Mouse (Mus musculus): ENCODE measurements around the gene Il22ra2.
"Not testable (repeated sequence)": the region's sequence is repeated elsewhere in the genome, so short reads cannot be mapped to it uniquely, and the experiment has no call there.

Il22ra2 gene

DNA sequence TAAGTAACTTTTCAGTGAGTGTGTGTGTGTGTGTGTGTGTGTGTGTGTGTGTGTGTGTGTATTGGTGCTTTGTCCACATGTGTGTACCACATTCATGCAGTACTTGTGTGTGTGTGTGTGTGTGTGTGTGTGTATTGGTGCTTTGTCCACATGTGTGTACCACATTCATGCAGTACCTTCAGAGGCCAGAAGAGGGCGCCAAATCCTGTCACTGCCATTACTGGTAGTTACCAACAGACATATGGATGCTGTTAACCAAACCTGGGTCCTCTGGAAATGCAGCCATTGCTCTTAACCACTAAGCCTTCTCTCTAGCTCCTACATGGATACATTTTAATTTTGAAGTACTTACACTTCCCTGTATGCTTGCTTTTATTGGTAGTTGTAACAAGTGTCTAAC, 20.3 kb upstream of the Il22ra2 start:
- DNase-seq (ENCODE audit: low spot score in 2 of 2), result not testable (repeated sequence)

- DNase-seq (ENCODE audit: low spot score in 2 of 2), result no peak
These were observed 18.6 kb upstream of the Il22ra2 start for GRCm38 (mm10) chr10:19603231-19603630.

GRCm38 (mm10) chr10:19609125-19609524, 12.7 kb upstream of the Il22ra2 start:
- DNase-seq (ENCODE audit: low spot score in 2 of 2), result no peak

DNA sequence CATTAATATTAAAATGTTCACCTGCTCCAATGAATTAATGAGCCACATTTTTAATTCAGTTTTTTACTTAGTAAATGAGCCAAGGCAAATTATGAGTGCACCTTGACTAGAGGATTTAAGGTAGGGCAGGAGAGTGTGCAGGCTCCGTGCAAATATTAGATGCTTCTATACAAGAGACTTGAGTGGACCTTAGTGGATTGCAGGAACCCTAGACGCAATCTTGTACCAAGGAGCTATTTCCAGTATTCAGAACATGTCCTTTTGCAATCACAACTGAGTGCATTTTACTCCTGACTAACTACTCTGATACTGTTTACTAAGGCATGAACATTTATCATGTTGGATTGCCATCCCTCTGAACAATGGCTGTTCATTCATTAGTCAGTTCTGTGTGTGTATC, 10.2 kb upstream of the Il22ra2 start:
- DNase-seq (ENCODE audit: low spot score in 2 of 2), result no peak

GRCm38 (mm10) chr10:19613111-19613753, 8.6 kb upstream of the Il22ra2 start:
- no peak for DNase-seq (ENCODE audit: low spot score in 2 of 2)

DNA sequence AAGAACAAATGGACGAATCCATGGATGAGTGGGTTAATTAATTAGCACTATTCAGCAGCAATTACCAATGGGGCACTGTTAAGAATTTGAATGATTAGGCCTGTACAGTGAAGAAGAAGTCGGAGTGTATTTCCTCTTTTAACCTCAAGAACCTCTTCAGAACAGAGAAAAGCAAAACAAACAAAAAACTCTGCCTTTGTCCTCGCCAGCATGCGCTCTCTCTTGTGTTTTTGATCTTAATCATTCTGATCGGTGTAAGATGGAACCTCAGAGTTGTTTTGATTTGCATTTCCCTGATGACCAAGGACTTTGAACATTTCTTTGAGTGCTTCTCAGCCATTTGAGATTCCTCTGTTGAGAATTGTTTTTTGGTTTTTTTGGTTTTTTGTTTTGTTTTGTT, 2.1 kb upstream of the Il22ra2 start:
- no peak for DNase-seq (ENCODE audit: low spot score in 2 of 2)

GRCm38 (mm10) chr10:19624617-19625016, 2.8 kb downstream of the Il22ra2 start:
- DNase-seq (ENCODE audit: low spot score in 2 of 2), result no peak

DNA sequence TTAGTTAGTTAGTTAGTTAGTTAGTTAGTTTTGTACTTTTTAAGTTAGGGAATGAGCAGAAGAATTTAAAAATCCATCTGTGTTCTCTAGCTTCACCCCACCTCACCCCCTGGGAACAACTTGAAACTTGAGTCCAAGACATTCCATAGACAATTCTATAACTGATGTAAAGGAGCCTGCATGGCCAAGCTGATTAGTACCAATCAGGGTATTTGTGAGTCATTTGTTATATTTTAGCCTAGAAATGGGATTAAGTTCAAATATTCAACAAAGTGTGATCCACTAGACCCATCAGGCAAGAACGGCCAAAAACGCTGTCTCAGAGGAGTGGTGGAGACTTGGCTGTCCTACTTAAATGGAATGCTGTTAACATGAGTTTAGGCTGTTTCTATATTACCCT, 5.5 kb downstream of the Il22ra2 start:
- DNase-seq (ENCODE audit: low spot score in 2 of 2), result no peak

DNA sequence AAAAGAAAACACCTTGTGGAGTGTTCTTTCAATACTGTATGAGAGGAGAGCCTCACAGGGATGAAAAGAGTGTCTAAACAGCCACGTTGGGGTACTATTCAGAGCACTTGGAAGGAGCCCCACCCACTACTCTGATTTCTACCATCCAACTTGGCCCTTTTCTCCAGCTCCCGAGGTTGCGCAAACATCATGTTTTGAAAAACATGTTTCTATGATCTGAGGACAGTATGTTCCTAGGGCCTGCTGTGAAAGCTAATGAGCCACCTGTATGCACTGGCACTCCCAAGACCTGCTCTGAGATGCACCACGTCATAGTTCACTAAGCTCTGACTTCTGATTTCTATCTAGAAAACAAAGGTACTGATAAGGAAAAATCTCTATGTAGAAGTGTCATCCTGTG, 6.0 kb downstream of the Il22ra2 start:
- DNase-seq (ENCODE audit: low spot score in 2 of 2), result no peak

- DNase-seq (ENCODE audit: low spot score in 2 of 2), result no peak
These were observed 9.9 kb downstream of the Il22ra2 start for GRCm38 (mm10) chr10:19631616-19632195.

GRCm38 (mm10) chr10:19638851-19639250, 17.1 kb downstream of the Il22ra2 start:
- no peak for DNase-seq (ENCODE audit: low spot score in 2 of 2)

DNA sequence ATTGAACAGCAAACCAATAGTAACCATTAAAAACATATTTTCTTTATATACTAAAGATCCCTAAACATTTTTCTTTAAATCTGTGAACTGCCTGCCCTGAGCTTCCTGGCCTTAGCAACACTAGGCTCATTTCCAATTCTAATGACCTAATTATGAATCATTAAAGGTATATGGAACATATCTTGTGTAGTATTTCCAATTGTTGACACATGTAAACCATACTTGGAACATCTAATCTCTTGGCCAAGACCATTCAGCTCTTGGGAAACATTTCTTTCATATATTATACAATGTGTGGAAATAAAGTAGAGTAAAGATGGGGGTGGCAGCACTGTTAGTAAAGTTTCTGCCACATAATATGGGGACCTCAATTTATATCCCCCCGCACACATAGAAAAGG, 17.8 kb downstream of the Il22ra2 start:
- no peak for DNase-seq (ENCODE audit: low spot score in 2 of 2)

GRCm38 (mm10) chr10:19645119-19645518, 23.3 kb downstream of the Il22ra2 start:
- DNase-seq (ENCODE audit: low spot score in 2 of 2), result no peak

DNA sequence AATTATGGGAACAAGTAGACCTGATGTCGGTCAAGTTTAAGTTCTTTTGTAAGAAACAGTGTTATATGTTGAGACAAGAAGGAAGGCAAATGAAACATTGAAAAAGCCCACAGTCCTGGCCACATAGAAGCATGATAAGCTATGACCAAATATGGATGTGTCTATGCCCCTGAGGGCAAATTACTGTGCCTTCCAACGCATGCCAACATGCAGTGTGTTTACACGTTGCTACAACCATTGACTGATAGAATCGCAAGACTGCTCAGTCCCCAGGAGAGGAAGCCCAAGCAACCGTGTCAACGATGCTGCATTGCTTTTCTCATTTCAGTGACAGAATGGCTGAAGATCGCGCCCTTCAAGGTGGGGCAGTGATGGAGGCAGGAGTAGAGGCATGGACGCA, 35.6 kb downstream of the Il22ra2 start:
- no peak for DNase-seq (ENCODE audit: low spot score in 2 of 2)

- DNase-seq (ENCODE audit: low spot score in 2 of 2), result no peak
These were observed 38.2 kb downstream of the Il22ra2 start for GRCm38 (mm10) chr10:19659953-19660352.

- no peak for DNase-seq (ENCODE audit: low spot score in 2 of 2)
These were observed 47.2 kb downstream of the Il22ra2 start for GRCm38 (mm10) chr10:19668973-19669372.

DNA sequence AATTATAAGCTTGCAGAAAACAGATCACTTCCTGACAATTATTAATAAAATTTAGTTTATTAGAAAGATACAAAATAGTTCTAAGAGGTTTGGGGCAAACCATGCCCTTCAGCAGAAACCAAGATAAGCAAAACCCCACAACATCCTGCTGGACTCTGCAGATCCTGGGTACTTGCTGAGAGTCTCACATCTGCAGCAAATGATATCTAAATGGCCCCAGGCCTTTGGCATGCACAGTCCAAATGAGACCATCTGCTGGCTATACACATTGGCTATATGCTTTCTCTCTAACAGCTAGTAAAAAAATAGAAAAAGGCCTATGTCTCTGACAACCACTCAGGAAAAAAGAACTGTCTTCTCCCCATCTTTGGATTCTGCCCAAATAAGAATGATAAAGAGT, 50.2 kb downstream of the Il22ra2 start:
- DNase-seq (ENCODE audit: low spot score in 2 of 2), result no peak

DNA sequence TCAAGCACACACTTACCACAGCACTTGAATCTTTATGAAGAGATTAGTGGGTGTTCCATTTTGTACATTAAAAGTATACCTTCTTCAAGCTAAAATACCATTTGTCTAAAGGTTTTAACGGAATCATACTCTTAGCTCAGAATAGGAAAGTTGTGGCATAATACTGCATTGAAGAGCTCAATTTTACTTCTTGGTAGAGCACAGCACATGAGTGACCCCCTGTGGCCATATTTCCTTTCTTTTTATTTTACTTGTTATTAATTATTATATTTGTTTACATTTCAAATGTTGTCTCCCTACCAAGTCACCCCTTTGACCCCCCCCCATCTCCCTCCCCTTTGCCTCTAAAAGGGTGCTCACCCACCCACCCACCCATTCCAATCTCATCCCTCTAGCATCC, 51.3 kb downstream of the Il22ra2 start:
- DNase-seq (ENCODE audit: low spot score in 2 of 2), result no peak
